Mouse (Mus musculus) bone marrow macrophage, adult 2 months (primary cell): ENCODE measurements at regions not wholly inside any gene's neighbourhood (a gene's known extent, or its start where the extent isn't known, plus 50 kb on each side); places are given as distances from the start of the nearest gene placed in this dataset.

Experiments
- CTCF ChIP-seq: IDR thresholded peaks from 2 replicates; pipeline ENCODE4 v1.5.1; 2012; ENCODE audit warnings: low read depth, mild to moderate bottlenecking, low read length, moderate library complexity
- POLR2A ChIP-seq: IDR thresholded peaks from 2 replicates; pipeline ENCODE4 v1.6.1; 2012; ENCODE audit warnings: mild to moderate bottlenecking, low read depth, low read length, borderline replicate concordance

DNA sequence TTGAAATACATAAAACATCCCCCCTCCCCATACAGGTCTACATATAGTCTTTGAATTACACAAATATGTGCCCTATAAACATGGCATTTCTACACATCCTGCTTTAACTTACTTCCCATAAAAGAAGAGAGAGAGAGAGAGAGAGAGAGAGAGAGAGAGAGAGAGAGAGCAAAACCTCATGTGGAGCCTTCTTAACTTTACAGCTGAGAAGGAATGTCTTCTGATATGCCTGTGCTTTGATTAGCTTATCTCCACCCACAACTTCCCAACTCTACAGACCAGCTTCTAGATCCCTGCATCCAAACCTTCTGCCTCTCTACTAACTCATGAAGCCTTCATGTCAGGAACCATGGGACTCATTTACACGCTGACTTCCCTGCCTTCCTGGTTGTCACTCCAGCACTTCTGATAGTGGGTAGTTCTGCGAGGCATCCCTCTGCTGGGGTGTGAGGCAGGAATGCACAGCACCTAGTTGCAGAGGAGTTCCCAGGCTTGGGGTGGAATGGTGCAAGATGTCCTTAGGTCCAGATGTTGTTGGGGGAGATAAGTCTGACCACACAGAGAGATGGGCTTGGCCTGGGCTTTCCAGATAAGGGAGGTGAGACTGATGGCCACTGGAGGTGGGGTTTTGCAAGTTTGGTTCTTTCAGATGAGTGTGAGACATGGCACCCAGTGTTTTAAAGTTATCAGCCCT, 122.4 kb upstream of the Bmp2 start:
- TF ChIP-seq CTCF: no peak
- TF ChIP-seq POLR2A: no peak
